Mouse (Mus musculus) embryonic fibroblast, embryonic 13.5 days (primary cell): ENCODE data around the gene Olfr986.

Source experiments
- CTCF ChIP-seq: IDR thresholded peaks from 2 replicates; pipeline ENCODE4 v1.5.1; 2011; ENCODE audit warnings: mild to moderate bottlenecking, control low read depth, low read length, moderate library complexity, borderline replicate concordance; ENCODE audit not compliant: insufficient read depth
- POLR2A ChIP-seq: IDR thresholded peaks from 2 replicates; pipeline ENCODE4 v1.6.1; 2011; ENCODE audit warnings: low read depth, mild to moderate bottlenecking, control low read depth, low read length, moderate library complexity

- TF ChIP-seq CTCF (no peak), POLR2A (no peak)
Measured at GRCm38 (mm10) chr9:40210744-40211143, 30.0 kb downstream of the Olfr986 start.
